Mouse (Mus musculus): ENCODE data around the gene Camkmt.

Gene Camkmt

DNA sequence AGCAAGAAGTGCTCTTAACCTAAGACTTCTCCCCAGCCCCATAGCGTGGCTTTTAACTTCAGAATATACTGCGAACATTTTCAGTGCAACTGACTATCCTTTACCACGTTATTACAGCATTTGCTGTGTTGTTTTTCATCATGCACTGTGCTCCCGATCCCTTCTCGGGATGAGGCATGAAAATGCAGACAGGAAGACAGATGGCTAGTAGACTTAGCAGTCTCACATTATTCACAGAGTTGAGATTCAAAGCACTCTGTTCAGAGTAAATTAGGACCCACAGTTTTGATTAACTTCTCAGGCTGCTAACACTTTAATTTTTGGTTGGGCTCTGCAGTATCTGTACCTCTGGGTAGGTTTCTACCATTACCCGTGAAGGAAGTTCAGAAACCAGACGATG, 189.4 kb downstream of the Camkmt start:
- in situ Hi-C loops (cut with MboI; ENCODE audit: low sequenced_read_pairs), result no loop called here

DNA sequence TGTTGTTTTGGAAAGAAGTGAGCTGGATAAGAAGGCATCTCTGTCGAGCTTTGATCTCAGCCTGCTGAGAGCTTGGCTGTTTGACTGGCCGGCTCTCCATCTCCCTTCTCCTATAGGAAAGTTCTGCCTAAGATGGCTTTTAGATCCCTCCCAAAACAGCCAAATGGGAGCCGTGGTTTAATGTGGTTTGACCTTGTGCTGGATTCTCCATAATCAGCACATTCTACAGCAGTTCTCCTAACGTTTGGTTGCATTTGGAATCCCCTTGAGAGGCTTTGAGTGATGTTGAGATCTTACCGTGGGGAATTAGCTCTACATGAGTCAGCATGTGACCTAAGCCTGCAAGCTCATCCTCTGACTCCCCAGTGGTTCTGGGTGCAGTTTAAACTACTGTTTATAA, 192.1 kb downstream of the Camkmt start:
- in situ Hi-C loops (cut with MboI; ENCODE audit: low sequenced_read_pairs), result no loop called here

DNA sequence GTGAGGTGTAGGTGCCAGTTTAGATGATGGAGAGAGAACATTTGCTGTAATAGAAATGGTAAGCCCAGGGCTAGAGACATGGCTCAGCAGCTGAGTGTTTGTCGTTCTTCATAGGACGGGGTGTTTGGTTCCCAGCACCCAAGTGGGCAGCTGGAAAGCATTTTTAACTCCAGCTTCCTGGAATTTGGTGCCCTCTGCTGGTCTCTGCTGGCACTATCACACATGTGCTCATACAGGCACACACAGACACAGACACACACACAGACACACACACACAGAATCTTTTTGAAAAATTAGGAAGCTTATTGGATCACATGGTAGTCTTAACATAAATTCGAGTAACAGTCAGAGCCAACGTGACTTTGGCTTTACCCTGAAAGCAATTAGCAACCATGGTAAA, 200.8 kb downstream of the Camkmt start:
- in situ Hi-C loops (cut with MboI; ENCODE audit: low sequenced_read_pairs), result no loop called here

DNA sequence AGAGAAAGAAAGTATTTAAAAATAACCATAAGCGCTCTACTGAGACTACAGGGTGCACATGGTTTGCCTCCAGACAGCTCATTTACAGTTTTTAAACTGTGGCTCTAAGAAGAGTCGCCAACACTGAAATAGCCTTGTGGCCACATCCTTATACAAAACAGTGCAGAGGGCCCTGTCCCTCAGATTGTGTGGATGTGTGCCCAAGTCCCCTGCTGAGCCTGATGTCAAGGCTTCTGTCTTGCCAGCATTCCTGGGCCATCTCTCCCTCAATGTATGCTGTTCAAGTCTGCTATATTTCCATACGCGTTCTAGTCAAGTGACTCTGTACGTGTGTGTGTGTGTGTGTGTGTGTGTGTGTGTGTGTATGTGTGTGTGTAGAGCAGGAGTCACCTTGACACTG, 201.2 kb downstream of the Camkmt start:
- in situ Hi-C loops (cut with MboI; ENCODE audit: low sequenced_read_pairs), result no loop called here

DNA sequence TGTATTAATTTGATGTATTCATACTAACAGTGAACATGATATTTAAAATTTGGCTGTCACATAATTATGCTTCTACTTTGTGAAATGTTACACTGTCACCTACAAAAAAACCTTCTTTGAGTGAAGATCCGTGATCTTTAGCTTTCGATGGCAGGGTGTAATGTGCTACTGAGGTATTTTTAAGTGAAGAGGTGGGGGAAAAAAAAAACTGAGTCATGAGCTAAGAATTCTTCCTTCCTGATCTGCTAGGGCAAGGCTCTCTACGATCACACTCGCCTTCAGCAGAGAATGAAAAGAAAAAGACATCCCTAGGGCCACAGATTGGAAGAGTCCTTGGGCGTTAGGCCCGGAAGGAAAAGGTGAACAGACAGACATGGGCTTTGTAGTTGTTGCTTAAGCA, 201.9 kb downstream of the Camkmt start:
- in situ Hi-C loops (cut with MboI; ENCODE audit: low sequenced_read_pairs), result no loop called here

DNA sequence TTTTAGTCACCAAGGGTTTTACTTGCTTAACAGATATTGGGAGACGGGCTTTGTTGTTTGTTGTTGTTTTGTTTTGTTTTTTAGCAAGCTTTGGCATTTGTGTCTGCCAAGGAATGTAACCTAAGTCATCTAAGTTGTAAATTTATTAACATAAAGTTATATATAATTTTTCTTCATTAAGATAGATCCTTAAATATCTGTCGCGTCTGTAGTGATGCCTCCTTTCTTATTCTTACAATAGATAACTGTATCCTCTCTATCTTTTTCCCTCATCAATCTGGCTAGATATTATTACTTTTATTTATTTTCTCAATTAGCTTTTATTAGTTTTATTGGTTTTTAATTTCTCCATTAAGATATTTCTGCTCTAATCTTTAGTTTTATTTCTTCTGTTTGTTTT, 213.3 kb downstream of the Camkmt start:
- in situ Hi-C loops (cut with MboI; ENCODE audit: low sequenced_read_pairs), result no loop called here

DNA sequence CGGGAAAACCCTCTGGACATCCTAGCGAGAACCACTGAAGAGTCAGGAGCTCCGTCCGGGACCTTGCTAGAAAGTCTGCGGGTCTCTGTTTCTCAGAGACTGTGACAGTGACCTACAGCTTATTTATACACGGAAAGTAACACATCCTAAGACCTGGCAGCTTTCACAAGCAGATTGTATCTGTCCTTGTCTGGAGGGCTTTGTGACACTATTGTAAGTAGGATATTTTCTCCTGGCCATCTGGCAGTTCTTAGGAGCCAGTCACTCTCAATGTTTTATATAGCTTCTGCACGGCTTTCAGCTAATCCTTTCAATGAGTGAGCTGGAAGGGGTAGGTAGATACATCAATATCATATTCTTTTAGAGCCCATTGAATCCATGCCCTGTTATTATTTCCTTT, 218.2 kb downstream of the Camkmt start:
- in situ Hi-C loops (cut with MboI; ENCODE audit: low sequenced_read_pairs), result no loop called here

- in situ Hi-C loops (cut with MboI; ENCODE audit: low sequenced_read_pairs), result no loop called here
Observed at GRCm38 (mm10) chr17:85309046-85309445, 218.7 kb downstream of the Camkmt start.

DNA sequence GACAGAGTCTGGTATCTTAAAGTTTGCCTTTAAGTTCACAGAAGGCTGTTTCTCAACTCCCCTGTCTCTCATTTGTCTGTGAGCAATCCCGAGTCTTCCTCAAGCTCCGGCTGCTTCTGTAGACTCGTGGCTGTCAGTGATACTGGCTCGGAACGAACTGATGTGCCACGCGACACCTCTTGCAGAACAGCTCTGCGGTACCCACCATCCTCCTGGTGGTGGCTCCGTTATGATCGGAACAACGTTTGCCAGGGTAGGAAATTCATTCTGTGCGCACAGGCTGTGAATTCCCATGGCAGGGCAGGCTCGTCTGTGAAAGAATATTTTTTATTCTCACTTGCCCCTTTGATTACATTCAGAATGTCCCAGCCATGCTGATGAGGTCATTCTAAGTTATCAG, 221.0 kb downstream of the Camkmt start:
- in situ Hi-C loops (cut with MboI; ENCODE audit: low sequenced_read_pairs), result no loop called here

GRCm38 (mm10) chr17:85318401-85318800, 228.0 kb downstream of the Camkmt start:
- in situ Hi-C loops (cut with MboI; ENCODE audit: low sequenced_read_pairs), result no loop called here

GRCm38 (mm10) chr17:85319779-85320300, 229.5 kb downstream of the Camkmt start:
- in situ Hi-C loops (cut with MboI; ENCODE audit: low sequenced_read_pairs), result no loop called here

DNA sequence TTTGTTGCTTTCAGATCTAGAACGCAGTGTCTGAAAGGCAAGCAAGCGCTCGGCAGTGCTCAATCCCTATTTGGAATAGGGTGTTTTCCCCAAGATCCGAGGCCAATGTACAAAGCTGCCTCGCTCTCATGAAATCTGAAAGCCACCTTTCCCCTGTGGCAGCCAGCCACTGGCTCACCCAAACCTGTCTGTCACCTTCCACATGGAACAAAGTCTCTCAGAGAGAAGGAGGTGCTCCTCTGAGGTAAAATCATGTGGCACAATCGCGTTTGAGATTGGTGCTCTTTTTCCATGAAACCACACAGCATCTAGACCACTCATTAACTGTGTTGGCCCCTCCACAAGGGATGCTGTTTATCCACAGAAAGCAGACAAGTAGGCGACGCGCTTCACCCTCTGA, 238.5 kb downstream of the Camkmt start:
- in situ Hi-C loops (cut with MboI; ENCODE audit: low sequenced_read_pairs), result no loop called here

GRCm38 (mm10) chr17:85335464-85335863, 245.1 kb downstream of the Camkmt start:
- in situ Hi-C loops (cut with MboI; ENCODE audit: low sequenced_read_pairs), result no loop called here

GRCm38 (mm10) chr17:85337666-85338065, 247.3 kb downstream of the Camkmt start:
- in situ Hi-C loops (cut with MboI; ENCODE audit: low sequenced_read_pairs), result no loop called here

DNA sequence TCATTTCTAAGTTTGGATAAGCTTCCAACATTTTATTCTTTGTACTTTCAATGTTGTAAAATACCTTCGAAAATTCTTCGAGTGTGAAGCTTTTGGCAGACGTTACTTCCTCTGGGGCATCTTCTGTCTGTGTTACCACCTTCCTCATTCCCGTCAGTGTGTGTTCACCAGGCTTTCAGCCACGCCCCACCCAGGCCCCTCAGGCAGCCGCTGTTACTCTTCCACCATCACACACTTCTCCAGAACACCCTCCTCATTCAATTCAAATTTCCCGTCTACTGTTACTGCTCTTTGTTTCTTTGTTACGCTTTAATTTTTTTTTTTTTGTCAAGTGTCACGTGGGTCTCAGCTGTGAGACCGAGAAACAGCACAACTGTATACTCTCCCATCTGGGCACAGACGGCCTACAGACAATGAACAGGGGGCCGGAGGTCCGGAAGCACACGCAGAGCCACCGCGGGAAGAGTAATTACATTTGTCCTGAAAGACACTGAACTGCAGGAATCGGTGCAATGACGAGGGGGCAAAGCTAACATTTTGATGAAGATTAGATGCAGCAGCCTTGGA, 250.9 kb downstream of the Camkmt start:
- in situ Hi-C loops (cut with MboI; ENCODE audit: low sequenced_read_pairs), result no loop called here

DNA sequence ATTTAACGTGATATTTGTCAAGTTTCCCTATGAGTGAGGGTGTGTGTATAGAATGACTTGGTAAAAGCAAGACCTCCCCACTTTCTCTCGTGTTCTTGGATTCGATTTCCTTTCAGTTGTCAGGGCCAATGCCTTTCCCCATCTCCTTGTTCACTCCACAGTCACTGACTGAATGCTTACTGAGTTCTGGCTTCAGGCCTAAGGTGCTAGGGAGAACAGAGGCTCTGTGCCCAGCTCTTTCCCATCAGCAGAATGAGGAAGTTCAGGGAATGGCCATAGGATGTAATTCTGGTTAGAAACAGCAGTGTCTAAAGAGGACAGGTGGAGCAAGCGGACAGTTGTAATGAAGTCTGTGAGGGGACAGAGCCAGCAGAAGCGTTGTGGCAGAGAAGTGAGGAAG, 252.1 kb downstream of the Camkmt start:
- in situ Hi-C loops (cut with MboI; ENCODE audit: low sequenced_read_pairs), result no loop called here

DNA sequence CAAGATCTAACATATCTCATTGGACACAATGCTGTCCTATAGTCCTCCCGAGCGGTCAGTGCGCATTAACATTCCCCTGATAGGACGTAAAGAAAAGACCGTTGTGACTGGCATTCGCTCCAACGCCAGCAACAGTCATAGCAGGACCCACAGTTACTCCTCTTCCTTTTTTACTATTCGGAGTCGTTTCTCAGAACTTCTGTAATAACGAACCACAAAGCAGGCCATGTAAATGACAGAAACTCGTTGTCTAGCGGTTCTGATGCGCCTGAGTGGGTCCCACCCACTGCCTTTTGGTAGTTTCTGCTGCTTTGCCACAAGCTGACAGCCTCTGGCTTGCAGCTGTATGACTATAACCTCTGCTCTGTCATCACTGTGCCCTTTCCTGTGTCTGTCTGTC, 253.1 kb downstream of the Camkmt start:
- in situ Hi-C loops (cut with MboI; ENCODE audit: low sequenced_read_pairs), result no loop called here

DNA sequence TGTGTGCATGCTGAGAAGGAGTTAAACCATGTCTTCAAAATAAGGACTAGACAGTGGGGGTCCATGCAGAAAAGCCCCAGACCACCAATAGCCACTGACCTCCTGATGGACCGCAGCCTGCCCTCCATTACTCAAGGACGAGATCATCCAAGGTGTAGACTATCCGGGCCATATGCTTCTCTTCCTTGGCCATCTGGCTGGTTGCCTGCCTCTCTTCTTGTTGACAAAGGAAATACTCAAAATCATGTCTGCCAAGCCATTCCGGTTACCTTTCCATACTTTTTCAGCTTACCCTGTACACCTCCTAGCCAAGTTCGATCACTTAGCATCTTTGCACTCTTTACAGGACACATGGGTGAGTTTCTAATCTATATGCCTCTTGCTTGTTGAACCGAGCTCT, 256.3 kb downstream of the Camkmt start:
- in situ Hi-C loops (cut with MboI; ENCODE audit: low sequenced_read_pairs), result no loop called here

DNA sequence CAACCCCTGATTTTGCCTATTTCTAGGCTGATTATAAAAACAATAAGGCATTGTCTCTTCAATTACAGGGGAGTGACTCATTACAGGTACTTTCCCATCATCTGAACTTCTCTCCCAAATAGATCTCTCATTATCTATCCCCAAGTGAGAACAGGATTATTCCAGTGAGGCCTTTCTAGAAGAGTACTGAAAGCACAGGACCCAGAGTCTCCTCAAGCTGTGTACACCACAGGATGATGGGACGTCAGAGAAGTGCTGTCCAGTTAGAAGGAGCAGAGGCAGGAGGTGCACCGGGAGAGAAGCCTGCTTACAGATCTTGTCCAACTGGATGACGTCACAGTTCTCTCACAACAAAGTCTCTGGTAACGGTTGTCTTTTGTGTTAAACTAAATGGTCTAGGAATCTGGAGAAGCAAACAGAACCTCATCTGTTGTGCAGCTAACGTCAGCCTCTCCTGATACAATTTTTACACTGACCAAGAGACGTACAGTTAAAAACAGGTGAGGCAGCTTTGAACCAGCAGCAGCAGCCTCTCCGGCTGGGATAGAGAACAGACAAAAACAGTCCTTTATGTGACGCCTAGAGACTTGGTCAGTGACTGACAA, 259.1 kb downstream of the Camkmt start:
- in situ Hi-C loops (cut with MboI; ENCODE audit: low sequenced_read_pairs), result no loop called here

GRCm38 (mm10) chr17:85351301-85351700, 260.9 kb downstream of the Camkmt start:
- in situ Hi-C loops (cut with MboI; ENCODE audit: low sequenced_read_pairs), result no loop called here

DNA sequence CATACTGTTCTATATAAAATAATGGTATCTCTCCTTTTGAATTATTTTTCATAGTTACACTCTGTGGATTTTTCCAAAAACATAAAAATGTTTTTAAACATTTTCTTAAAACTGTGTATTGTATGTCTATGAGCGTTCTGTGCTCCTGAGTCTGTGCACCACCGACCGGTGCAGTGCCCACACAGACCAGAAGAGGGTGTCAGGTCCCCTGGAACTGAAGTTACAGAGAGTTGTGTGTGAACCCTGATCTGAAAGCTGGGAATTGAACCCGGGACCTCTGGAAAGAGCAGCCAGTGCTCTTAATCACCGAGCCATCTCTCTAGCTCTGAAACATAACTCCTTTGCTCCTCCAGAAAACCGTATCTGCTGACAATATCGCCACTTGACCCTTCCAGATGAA, 262.4 kb downstream of the Camkmt start:
- in situ Hi-C loops (cut with MboI; ENCODE audit: low sequenced_read_pairs), result no loop called here

GRCm38 (mm10) chr17:85353191-85353590, 262.8 kb downstream of the Camkmt start:
- in situ Hi-C loops (cut with MboI; ENCODE audit: low sequenced_read_pairs), result no loop called here

- in situ Hi-C loops (cut with MboI; ENCODE audit: low sequenced_read_pairs), result no loop called here
Observed at GRCm38 (mm10) chr17:85353636-85354035, 263.3 kb downstream of the Camkmt start.

All from CH12F3 (cell line).